Mouse (Mus musculus) liver, adult 2 months (tissue): ENCODE measurements around the gene Tagap.

Experiments used
- CTCF ChIP-seq: fragments of 200-500 bp; IDR thresholded peaks from 2 replicates; pipeline ENCODE4 v1.5.1; 2011; ENCODE audit warnings: low read depth, low read length, control low read depth
- POLR2A ChIP-seq: fragments of 200-500 bp; IDR thresholded peaks from 2 replicates; pipeline ENCODE4 v1.6.1; 2011; ENCODE audit warnings: low read length, control low read depth; ENCODE audit not compliant: insufficient read depth; ENCODE audit errors: extremely low read depth

GRCm38 (mm10) chr17:7918355-7918754 is 7.4 kb upstream of the Tagap start:
- TF ChIP-seq POLR2A = no peak
- no peak for TF ChIP-seq CTCF
